Mouse (Mus musculus): ENCODE results near the gene Rsph3a.
"Not testable (repeated sequence)": the region's sequence is repeated elsewhere in the genome, so short reads cannot be mapped to it uniquely, and the experiment has no call there.

Gene Rsph3a

GRCm38 (mm10) chr17:7928662-7929061 lies 16.8 kb upstream of the Rsph3a start:
- DNase-seq (ENCODE audit: low spot score), result no peak

GRCm38 (mm10) chr17:7929279-7929678 lies 16.1 kb upstream of the Rsph3a start:
- DNase-seq (ENCODE audit: low spot score), result no peak

GRCm38 (mm10) chr17:7931096-7931990 lies 14.1 kb upstream of the Rsph3a start:
- DNase-seq (ENCODE audit: low spot score), result no peak

GRCm38 (mm10) chr17:7932121-7932520 lies 13.3 kb upstream of the Rsph3a start:
- not testable (repeated sequence) for DNase-seq (ENCODE audit: low spot score)

GRCm38 (mm10) chr17:7939640-7940039 lies 5.8 kb upstream of the Rsph3a start:
- DNase-seq (ENCODE audit: low spot score), result no peak

- not testable (repeated sequence) for DNase-seq (ENCODE audit: low spot score)
Measured at GRCm38 (mm10) chr17:7946053-7946627, 726 bp downstream of the Rsph3a start.

- DNase-seq (ENCODE audit: low spot score), result not testable (repeated sequence)
Measured at GRCm38 (mm10) chr17:7951333-7951732, 5.9 kb downstream of the Rsph3a start.

GRCm38 (mm10) chr17:7957242-7957641 lies 11.8 kb downstream of the Rsph3a start:
- not testable (repeated sequence) for DNase-seq (ENCODE audit: low spot score)

- not testable (repeated sequence) for DNase-seq (ENCODE audit: low spot score)
Measured at GRCm38 (mm10) chr17:7963333-7963732, 17.9 kb downstream of the Rsph3a start.

- DNase-seq (ENCODE audit: low spot score), result not testable (repeated sequence)
Measured at GRCm38 (mm10) chr17:7964398-7964797, 19.0 kb downstream of the Rsph3a start.

- DNase-seq (ENCODE audit: low spot score), result not testable (repeated sequence)
Measured at GRCm38 (mm10) chr17:7968490-7968889, 23.1 kb downstream of the Rsph3a start.

GRCm38 (mm10) chr17:7969782-7970181 lies 24.4 kb downstream of the Rsph3a start:
- not testable (repeated sequence) for DNase-seq (ENCODE audit: low spot score)

- not testable (repeated sequence) for DNase-seq (ENCODE audit: low spot score)
Measured at GRCm38 (mm10) chr17:7983484-7983883, 38.1 kb downstream of the Rsph3a start.

GRCm38 (mm10) chr17:7985597-7985996 lies 40.2 kb downstream of the Rsph3a start:
- not testable (repeated sequence) for DNase-seq (ENCODE audit: low spot score)

- DNase-seq (ENCODE audit: low spot score), result not testable (repeated sequence)
Measured at GRCm38 (mm10) chr17:7987038-7987437, 41.6 kb downstream of the Rsph3a start.

GRCm38 (mm10) chr17:8003248-8003647 lies 57.8 kb downstream of the Rsph3a start:
- DNase-seq (ENCODE audit: low spot score), result not testable (repeated sequence)

GRCm38 (mm10) chr17:8006771-8007170 lies 61.4 kb downstream of the Rsph3a start:
- DNase-seq (ENCODE audit: low spot score), result not testable (repeated sequence)

- not testable (repeated sequence) for DNase-seq (ENCODE audit: low spot score)
Measured at GRCm38 (mm10) chr17:8009565-8009964, 64.2 kb downstream of the Rsph3a start.

- DNase-seq (ENCODE audit: low spot score), result not testable (repeated sequence)
Measured at GRCm38 (mm10) chr17:8013974-8014373, 68.6 kb downstream of the Rsph3a start.

GRCm38 (mm10) chr17:8022675-8023074 lies 77.3 kb downstream of the Rsph3a start:
- DNase-seq (ENCODE audit: low spot score), result not testable (repeated sequence)

GRCm38 (mm10) chr17:8027475-8028168 lies 82.2 kb downstream of the Rsph3a start:
- DNase-seq (ENCODE audit: low spot score), result not testable (repeated sequence)

Data from ovary, adult 18-20 months (tissue).